Mouse (Mus musculus): ENCODE measurements around the gene Antxr2. TPM values are rescaled to one million over a fixed set of nuclear protein-coding genes. Genes with fewer than 3 reads are reported as not detected.

The Antxr2 gene
- total RNA-seq, 1 experiment, result 4.8 TPM

GRCm38 (mm10) chr5:98054834-98055233, 24.0 kb upstream of the Antxr2 start:
- no peaks in the 10 kb centered on the region for H3K36me3 ChIP-seq (ENCODE audit: control insufficient read depth, insufficient read depth, low read length, poor library complexity, severe bottlenecking)
- no peak overlapping the region for H3K4me3 ChIP-seq (ENCODE audit: insufficient read depth in 1 of 2, low read depth in 1 of 2, low read length in 2 of 2, poor library complexity in 1 of 2, severe bottlenecking in 1 of 2)
- in situ Hi-C loops (cut with MboI; ENCODE audit: low sequenced_read_pairs in 2 of 2, unreplicated experiment in 2 of 2), result no loop called here
- H3K9me3 ChIP-seq (ENCODE audit: control insufficient read depth, insufficient read depth, low read depth, low read length), result no peaks in the 10 kb centered on the region
- H3K4me1 ChIP-seq (ENCODE audit: control insufficient read depth in 2 of 2, insufficient read depth in 2 of 2, low read length in 2 of 2, poor library complexity in 1 of 2), result no peaks in the 10 kb centered on the region
- TF ChIP-seq CHD2 (IDR thresholded peaks at IDR 0.05; ENCODE audit: low read depth, low read length) (no peak), MAFK (IDR thresholded peaks at IDR 0.05; ENCODE audit: insufficient read depth, low read depth, low read length) (no peak), ZNF384 (IDR thresholded peaks at IDR 0.05; ENCODE audit: low read depth, low read length) (no peak), ZC3H11A (IDR thresholded peaks at IDR 0.05; ENCODE audit: borderline replicate concordance, low read depth, low read length) (no peak), HCFC1 (IDR thresholded peaks at IDR 0.05; ENCODE audit: borderline replicate concordance, insufficient read depth, low read length) (no peak)
- H3K9ac ChIP-seq (ENCODE audit: insufficient read depth, low read depth, low read length, poor library complexity, severe bottlenecking), result no peak overlapping the region
- DNase-seq (ENCODE audit: low read depth, low spot score), result no peak
- no peak overlapping the region for H3K27ac ChIP-seq (ENCODE audit: insufficient read depth, low read depth, low read length, poor library complexity, severe bottlenecking)

DNA sequence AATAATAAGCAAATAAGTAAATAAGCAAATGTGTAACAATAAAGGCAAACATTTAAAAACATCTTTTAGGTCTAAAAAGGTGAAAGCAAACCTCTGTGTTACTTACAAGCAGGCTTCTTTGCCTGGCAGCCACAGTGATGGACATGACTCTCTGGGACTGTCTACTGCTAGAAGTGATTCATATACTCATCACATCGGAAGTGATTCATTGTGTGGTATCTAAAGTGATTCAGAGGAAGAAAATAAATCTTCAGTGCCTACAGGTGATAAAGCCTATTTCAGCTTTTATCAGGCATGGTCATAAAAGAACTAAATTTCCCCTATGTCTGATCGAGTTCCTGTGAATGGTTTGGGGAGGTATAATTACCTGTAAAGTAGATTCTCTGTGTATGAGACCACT, 4.1 kb upstream of the Antxr2 start:
- H3K9me3 ChIP-seq (ENCODE audit: control insufficient read depth, insufficient read depth, low read depth, low read length), result no peaks in the 10 kb centered on the region
- TF ChIP-seq HCFC1 (IDR thresholded peaks at IDR 0.05; ENCODE audit: borderline replicate concordance, insufficient read depth, low read length) (no peak), ZC3H11A (IDR thresholded peaks at IDR 0.05; ENCODE audit: borderline replicate concordance, low read depth, low read length) (no peak)

GRCm38 (mm10) chr5:98034207-98034606, 3.4 kb upstream of the Antxr2 start:
- Histone ChIP-seq H3K4me3 (ENCODE audit: insufficient read depth in 1 of 2, low read depth in 1 of 2, low read length in 2 of 2, poor library complexity in 1 of 2, severe bottlenecking in 1 of 2) (no peak overlapping the region), H3K9me3 (ENCODE audit: control insufficient read depth, insufficient read depth, low read depth, low read length) (no peaks in the 10 kb centered on the region), H3K9ac (ENCODE audit: insufficient read depth, low read depth, low read length, poor library complexity, severe bottlenecking) (no peak overlapping the region), H3K4me1 (ENCODE audit: control insufficient read depth in 2 of 2, insufficient read depth in 2 of 2, low read length in 2 of 2, poor library complexity in 1 of 2) (peaks cover 0 to 2% of the 10 kb centered on the region in 2 experiments; a peak in 1 of 4 replicates), H3K36me3 (ENCODE audit: control insufficient read depth, insufficient read depth, low read length, poor library complexity, severe bottlenecking) (no peaks in the 10 kb centered on the region), H3K27ac (ENCODE audit: insufficient read depth, low read depth, low read length, poor library complexity, severe bottlenecking) (no peak overlapping the region)
- in situ Hi-C loops (cut with MboI; ENCODE audit: low sequenced_read_pairs in 2 of 2, unreplicated experiment in 2 of 2), result no loop called here
- no peak for DNase-seq (ENCODE audit: low read depth, low spot score)
- TF ChIP-seq ZC3H11A (IDR thresholded peaks at IDR 0.05; ENCODE audit: borderline replicate concordance, low read depth, low read length) (no peak), HCFC1 (IDR thresholded peaks at IDR 0.05; ENCODE audit: borderline replicate concordance, insufficient read depth, low read length) (no peak), ZNF384 (IDR thresholded peaks at IDR 0.05; ENCODE audit: low read depth, low read length) (no peak), MAFK (IDR thresholded peaks at IDR 0.05; ENCODE audit: insufficient read depth, low read depth, low read length) (no peak), CHD2 (IDR thresholded peaks at IDR 0.05; ENCODE audit: low read depth, low read length) (no peak)

More for the DNA sequence above, 4.1 kb upstream of the Antxr2 start:
- Histone ChIP-seq H3K4me3 (ENCODE audit: insufficient read depth in 1 of 2, low read depth in 1 of 2, low read length in 2 of 2, poor library complexity in 1 of 2, severe bottlenecking in 1 of 2) (no peak overlapping the region), H3K36me3 (ENCODE audit: control insufficient read depth, insufficient read depth, low read length, poor library complexity, severe bottlenecking) (no peaks in the 10 kb centered on the region), H3K9ac (ENCODE audit: insufficient read depth, low read depth, low read length, poor library complexity, severe bottlenecking) (no peak overlapping the region), H3K27ac (ENCODE audit: insufficient read depth, low read depth, low read length, poor library complexity, severe bottlenecking) (no peak overlapping the region), H3K4me1 (ENCODE audit: control insufficient read depth in 2 of 2, insufficient read depth in 2 of 2, low read length in 2 of 2, poor library complexity in 1 of 2) (peaks cover 0 to 2% of the 10 kb centered on the region in 2 experiments; a peak in 1 of 4 replicates)
- no peak for DNase-seq (ENCODE audit: low read depth, low spot score)
- in situ Hi-C loops (cut with MboI; ENCODE audit: low sequenced_read_pairs in 2 of 2, unreplicated experiment in 2 of 2), result no loop called here

DNA sequence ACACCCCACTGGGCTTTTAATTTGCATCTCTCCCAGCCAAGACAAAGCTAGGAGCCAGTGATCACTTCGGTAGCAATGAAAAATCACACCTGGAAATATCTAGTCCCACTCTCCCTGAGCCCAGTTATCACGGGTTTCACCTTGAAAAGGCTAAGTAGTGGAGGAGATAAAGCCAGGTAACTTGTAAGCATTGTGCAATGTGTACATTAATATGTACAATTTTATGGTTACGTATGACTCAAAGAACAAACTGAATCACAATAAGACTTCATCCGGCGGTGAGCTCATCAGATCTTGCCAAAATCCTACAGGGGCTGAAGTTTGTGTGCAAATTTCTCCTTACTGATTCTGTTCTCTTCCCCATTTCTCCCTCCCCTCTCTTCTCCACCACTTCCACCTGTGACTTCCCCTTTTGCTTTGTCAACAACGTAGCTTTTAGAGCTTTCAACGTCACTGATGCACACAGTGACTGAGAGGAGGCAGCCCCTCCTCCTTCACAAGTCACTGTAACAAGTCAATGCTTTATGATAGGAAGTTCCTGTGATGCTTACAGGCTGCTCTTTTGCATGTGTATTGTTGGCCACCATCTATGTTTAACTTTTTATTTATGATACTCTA, 2.1 kb upstream of the Antxr2 start:
- Histone ChIP-seq H3K9me3 (ENCODE audit: control insufficient read depth, insufficient read depth, low read depth, low read length) (no peaks in the 10 kb centered on the region), H3K4me3 (ENCODE audit: insufficient read depth in 1 of 2, low read depth in 1 of 2, low read length in 2 of 2, poor library complexity in 1 of 2, severe bottlenecking in 1 of 2) (no peak overlapping the region), H3K4me1 (ENCODE audit: control insufficient read depth in 2 of 2, insufficient read depth in 2 of 2, low read length in 2 of 2, poor library complexity in 1 of 2) (peaks cover 0 to 2% of the 10 kb centered on the region in 2 experiments; a peak in 1 of 4 replicates), H3K27ac (ENCODE audit: insufficient read depth, low read depth, low read length, poor library complexity, severe bottlenecking) (no peak overlapping the region), H3K36me3 (ENCODE audit: control insufficient read depth, insufficient read depth, low read length, poor library complexity, severe bottlenecking) (no peaks in the 10 kb centered on the region), H3K9ac (ENCODE audit: insufficient read depth, low read depth, low read length, poor library complexity, severe bottlenecking) (no peak overlapping the region)
- in situ Hi-C loops (cut with MboI; ENCODE audit: low sequenced_read_pairs in 2 of 2, unreplicated experiment in 2 of 2), result no loop called here
- DNase-seq (ENCODE audit: low read depth, low spot score), result no peak
- TF ChIP-seq ZNF384 (IDR thresholded peaks at IDR 0.05; ENCODE audit: low read depth, low read length) (no peak), MAFK (IDR thresholded peaks at IDR 0.05; ENCODE audit: insufficient read depth, low read depth, low read length) (no peak), HCFC1 (IDR thresholded peaks at IDR 0.05; ENCODE audit: borderline replicate concordance, insufficient read depth, low read length) (no peak), ZC3H11A (IDR thresholded peaks at IDR 0.05; ENCODE audit: borderline replicate concordance, low read depth, low read length) (no peak), CHD2 (IDR thresholded peaks at IDR 0.05; ENCODE audit: low read depth, low read length) (no peak)

Data from ES-E14 (cell line).